Mouse (Mus musculus) neural tube, embryonic 13.5 days (tissue): Measurements from ENCODE around the gene Tmem81. TPM values are rescaled to one million over a fixed set of nuclear protein-coding genes. Genes with fewer than 3 reads are reported as not detected.

ENCODE experiments used
- ATAC-seq: fragments of 200-750 bp; cut with Nextera tagmentation; 2 replicates; pipeline ENCODE4 v1.8.0; 2017; ENCODE audit warnings: low read depth, mild to moderate bottlenecking, moderate TSS enrichment, moderate library complexity
- H3K27ac ChIP-seq: fragments of 300-500 bp; sonication (generic); replicated peaks from 2 replicates; pipeline ENCODE4 v1.5.1; 2015; ENCODE audit warnings: moderate library complexity, mild to moderate bottlenecking, inconsistent platforms
- H3K27me3 ChIP-seq: fragments of 300-500 bp; sonication (generic); 2 replicates; pipeline ENCODE4 v1.6.1; 2015; ENCODE audit warnings: mild to moderate bottlenecking, inconsistent platforms
- H3K36me3 ChIP-seq: fragments of 300-500 bp; sonication (generic); 2 replicates; pipeline ENCODE4 v1.6.1; 2015; ENCODE audit warnings: mild to moderate bottlenecking, inconsistent platforms
- H3K4me1 ChIP-seq: fragments of 300-500 bp; sonication (generic); replicated peaks from 2 replicates; pipeline ENCODE4 v1.6.1; 2015; ENCODE audit warnings: inconsistent platforms
- H3K4me2 ChIP-seq: fragments of 300-500 bp; sonication (generic); 2 replicates; pipeline ENCODE4 v1.6.1; 2015; ENCODE audit warnings: inconsistent platforms, mild to moderate bottlenecking, moderate library complexity
- H3K4me3 ChIP-seq: fragments of 300-500 bp; sonication (generic); 2 replicates; pipeline ENCODE4 v1.5.1; 2015; ENCODE audit warnings: mild to moderate bottlenecking, inconsistent platforms
- H3K9ac ChIP-seq: fragments of 300-500 bp; sonication (generic); 2 replicates; pipeline ENCODE4 v1.6.1; 2015; ENCODE audit warnings: moderate library complexity, mild to moderate bottlenecking, inconsistent platforms
- H3K9me3 ChIP-seq: fragments of 300-500 bp; sonication (generic); 2 replicates; pipeline ENCODE4 v1.6.1; 2016; ENCODE audit warnings: inconsistent platforms
- whole genome bisulfite sequencing: fragments of 180-500 bp; shearing (Covaris S2); methylation state at CpG from one replicate; pipeline ENCODE4 v1.1.7; 2015; 5-methylcytosine and 5-hydroxymethylcytosine counted together
- polyA plus RNA-seq: library from polyadenylated mRNA; unstranded; fragments of >200 nt; fragmentation: Nextera tagmentation; extraction: Ambion mirVana; gene quantifications from 2 replicates; pipeline ENCODE4 v1.2.1, GENCODE M21; 2015

Gene Tmem81
- polyA plus RNA-seq, 1 experiment from 2014 or later, result 1.0 TPM

GRCm38 (mm10) chr1:132541171-132541823, 35.3 kb downstream of the Tmem81 start:
- H3K4me1 ChIP-seq, result peaks cover 73% of the 10 kb centered on the region
- WGBS, result 4% methylated on average over 14 of the region's 14 CpGs
- peak overlapping the region; percentile 64 for H3K4me2 ChIP-seq
- H3K9ac ChIP-seq, result peak overlapping the region; percentile 84
- no peak for ATAC-seq
- peak overlapping the region; percentile 88 for H3K27ac ChIP-seq
- no peaks in the 10 kb centered on the region for H3K9me3 ChIP-seq
- peak overlapping the region; percentile 55 for H3K4me3 ChIP-seq
- H3K36me3 ChIP-seq, result no peaks in the 10 kb centered on the region
- peaks cover 16% of the 10 kb centered on the region for H3K27me3 ChIP-seq

GRCm38 (mm10) chr1:132541824-132542599, 36.0 kb downstream of the Tmem81 start:
- peak overlapping the region; percentile 55 for H3K4me3 ChIP-seq
- peak; percentile 36 for ATAC-seq
- H3K27me3 ChIP-seq, result peaks cover 16% of the 10 kb centered on the region
- peak overlapping the region; percentile 88 for H3K27ac ChIP-seq
- H3K9ac ChIP-seq, result peak overlapping the region; percentile 84
- peaks cover 67% of the 10 kb centered on the region for H3K4me1 ChIP-seq
- peak overlapping the region; percentile 64 for H3K4me2 ChIP-seq
- no peaks in the 10 kb centered on the region for H3K9me3 ChIP-seq
- 14% methylated on average over 5 of the region's 5 CpGs for WGBS
- H3K36me3 ChIP-seq, result no peaks in the 10 kb centered on the region

- Histone ChIP-seq H3K27me3 (peaks cover 16% of the 10 kb centered on the region), H3K4me2 (peak within 1 kb of the TSS; percentile 64), H3K4me1 (peaks cover 61% of the 10 kb centered on the region), H3K9ac (peak within 1 kb of the TSS; percentile 84), H3K4me3 (peak within 1 kb of the TSS; percentile 55), H3K9me3 (no peaks in the 10 kb centered on the region), H3K36me3 (no peaks in the 10 kb centered on the region), H3K27ac (peak within 1 kb of the TSS; percentile 88)
- under 1% methylated on average over 30 of the region's 30 CpGs for WGBS
- peak; percentile 90 for ATAC-seq
Observed at GRCm38 (mm10) chr1:132542762-132543306, 36.8 kb downstream of the Tmem81 start, which contains the start of gene Cntn2. Cntn2 (minus strand) TSS chr1:132543256.

GRCm38 (mm10) chr1:132543789-132544188, 37.8 kb downstream of the Tmem81 start:
- Histone ChIP-seq H3K4me1 (peaks cover 60% of the 10 kb centered on the region), H3K4me2 (peak overlapping the region; percentile 64), H3K9me3 (no peaks in the 10 kb centered on the region), H3K4me3 (no peak overlapping the region), H3K9ac (0 out of 2 replicates have a peak overlapping the region, but pooled peaks have one; percentile 14), H3K36me3 (no peaks in the 10 kb centered on the region), H3K27me3 (peaks cover 16% of the 10 kb centered on the region), H3K27ac (peak overlapping the region; percentile 88; the same call in 1 of the 2 replicates)
- 68% methylated on average over 8 of the region's 8 CpGs for WGBS
- ATAC-seq, result no peak

- H3K9me3 ChIP-seq, result no peaks in the 10 kb centered on the region
- no peaks in the 10 kb centered on the region for H3K27me3 ChIP-seq
- H3K4me1 ChIP-seq, result peaks cover 62% of the 10 kb centered on the region
- peak overlapping the region; percentile 92 for H3K27ac ChIP-seq
- 8% methylated on average over 9 of the region's 9 CpGs for WGBS
- no peaks in the 10 kb centered on the region for H3K36me3 ChIP-seq
- peak overlapping the region; percentile 34; the same call in 1 of the 2 replicates for H3K9ac ChIP-seq
- no peak overlapping the region for H3K4me2 ChIP-seq
- peak; percentile 75 for ATAC-seq
- no peak overlapping the region for H3K4me3 ChIP-seq
Observed at GRCm38 (mm10) chr1:132557901-132558631, 52.0 kb downstream of the Tmem81 start.

Other genes starting within 250 kb of the Tmem81 start
- gene Klhdc8a, start 207.6 kb upstream of the Tmem81 start, polyA plus RNA-seq, result 4.6 and 6.1 TPM in 2 replicates
- gene Nuak2, start 190.1 kb upstream of the Tmem81 start, polyA plus RNA-seq, result 9.0 and 10.5 TPM in 2 replicates
- gene Tmcc2, start 114.9 kb upstream of the Tmem81 start, polyA plus RNA-seq, result 32.2 and 33.9 TPM in 2 replicates
- gene Dstyk, start 88.7 kb upstream of the Tmem81 start, polyA plus RNA-seq, result 9.2 and 9.8 TPM in 2 replicates
- gene Rbbp5, start 28.9 kb upstream of the Tmem81 start, polyA plus RNA-seq, result 48.9 and 49.5 TPM in 2 replicates
- 84.9 and 102 TPM in 2 replicates for gene Cntn2, start 37.0 kb downstream of the Tmem81 start, polyA plus RNA-seq
- gene Nfasc, start 235.6 kb downstream of the Tmem81 start, polyA plus RNA-seq, result 38.2 and 44.3 TPM in 2 replicates